Mouse (Mus musculus) lung, postnatal 36 days (tissue): Measurements from ENCODE around the gene Ccdc185.
A peak's percentile ranks its signal among the peaks of the same experiment; 100 is the strongest.

Source experiments
- DNase-seq: peaks from one replicate; pipeline ENCODE4 v3.0.0; 2022; ENCODE audit warnings: mixed read lengths

The Ccdc185 gene

GRCm38 (mm10) chr1:182749080-182749479, at the start of gene Ccdc185:
TSS of gene Ccdc185 (minus strand) at chr1:182749180.
- no peak for DNase-seq

GRCm38 (mm10) chr1:182797048-182797447, 48.1 kb upstream of the Ccdc185 start:
- DNase-seq, result no peak

GRCm38 (mm10) chr1:182794628-182795027, 45.6 kb upstream of the Ccdc185 start:
- DNase-seq, result no peak

- DNase-seq, result no peak
Observed at GRCm38 (mm10) chr1:182794221-182794620, 45.2 kb upstream of the Ccdc185 start.

GRCm38 (mm10) chr1:182792521-182793071, 43.6 kb upstream of the Ccdc185 start:
- DNase-seq, result peak; percentile 82

GRCm38 (mm10) chr1:182788896-182789295, 39.9 kb upstream of the Ccdc185 start:
- no peak for DNase-seq

GRCm38 (mm10) chr1:182787030-182787429, 38.0 kb upstream of the Ccdc185 start:
- DNase-seq, result no peak

- DNase-seq, result peak; percentile 10
Observed at GRCm38 (mm10) chr1:182785504-182785903, 36.5 kb upstream of the Ccdc185 start.

- DNase-seq, result no peak
Observed at GRCm38 (mm10) chr1:182784784-182785183, 35.8 kb upstream of the Ccdc185 start.

- DNase-seq, result no peak
Observed at GRCm38 (mm10) chr1:182783774-182784173, 34.8 kb upstream of the Ccdc185 start.

GRCm38 (mm10) chr1:182779024-182779520, 30.1 kb upstream of the Ccdc185 start:
- no peak for DNase-seq

- DNase-seq, result no peak
Observed at GRCm38 (mm10) chr1:182778225-182778624, 29.2 kb upstream of the Ccdc185 start.

GRCm38 (mm10) chr1:182776749-182777410, 27.9 kb upstream of the Ccdc185 start:
- no peak for DNase-seq

- no peak for DNase-seq
Observed at GRCm38 (mm10) chr1:182775576-182775975, 26.6 kb upstream of the Ccdc185 start.

- DNase-seq, result no peak
Observed at GRCm38 (mm10) chr1:182764541-182765281, 15.7 kb upstream of the Ccdc185 start.

- peak; percentile 55 for DNase-seq
Observed at GRCm38 (mm10) chr1:182763716-182764461, 14.9 kb upstream of the Ccdc185 start, which contains the start of gene Susd4. TSS of gene Susd4 (plus strand) at chr1:182763860.

- DNase-seq, result no peak
Observed at GRCm38 (mm10) chr1:182763191-182763715, 14.3 kb upstream of the Ccdc185 start.

- no peak for DNase-seq
Observed at GRCm38 (mm10) chr1:182758783-182759182, 9.8 kb upstream of the Ccdc185 start.

- DNase-seq, result no peak
Observed at GRCm38 (mm10) chr1:182754865-182755264, 5.9 kb upstream of the Ccdc185 start.

GRCm38 (mm10) chr1:182753694-182754093, 4.7 kb upstream of the Ccdc185 start:
- DNase-seq, result no peak

GRCm38 (mm10) chr1:182751301-182751700, 2.3 kb upstream of the Ccdc185 start:
- DNase-seq, result no peak

- DNase-seq, result no peak
Observed at GRCm38 (mm10) chr1:182747834-182748233, 1.1 kb downstream of the Ccdc185 start.

GRCm38 (mm10) chr1:182747081-182747480, 1.9 kb downstream of the Ccdc185 start:
- DNase-seq, result no peak
